Mouse (Mus musculus) G1E-ER4 (cell line): Measurements from ENCODE around the gene Tmem108. TPM values are rescaled to one million over a fixed set of nuclear protein-coding genes. Genes with fewer than 3 reads are reported as not detected.

Source experiments
- GATA1 ChIP-seq: IDR thresholded peaks from one replicate; pipeline ENCODE4 v1.8.0; 2012; ENCODE audit warnings: low read length, inconsistent platforms
- polyA plus RNA-seq: library from polyadenylated mRNA; stranded (reverse); fragments of >175 nt; gene quantifications from 2 replicates; pipeline ENCODE4 v1.2.3, GENCODE M21; 2012

The Tmem108 gene
- polyA plus RNA-seq, 1 experiment: not detected

- TF ChIP-seq GATA1: no peak
These were observed 134.2 kb downstream of the Tmem108 start for GRCm38 (mm10) chr9:103627404-103627900.

- no peak for TF ChIP-seq GATA1
These were observed 135.5 kb downstream of the Tmem108 start for GRCm38 (mm10) chr9:103626156-103626555.

GRCm38 (mm10) chr9:103624649-103625048 lies 137.0 kb downstream of the Tmem108 start:
- no peak for TF ChIP-seq GATA1

GRCm38 (mm10) chr9:103623560-103624316 lies 137.9 kb downstream of the Tmem108 start:
- TF ChIP-seq GATA1: no peak

- no peak for TF ChIP-seq GATA1
These were observed 138.6 kb downstream of the Tmem108 start for GRCm38 (mm10) chr9:103622988-103623387.

- no peak for TF ChIP-seq GATA1
These were observed 139.8 kb downstream of the Tmem108 start for GRCm38 (mm10) chr9:103621870-103622269.

GRCm38 (mm10) chr9:103620517-103621212 lies 141.0 kb downstream of the Tmem108 start:
- TF ChIP-seq GATA1: no peak

- TF ChIP-seq GATA1: no peak
These were observed 147.4 kb downstream of the Tmem108 start for GRCm38 (mm10) chr9:103614260-103614659.

GRCm38 (mm10) chr9:103608161-103609058 lies 153.2 kb downstream of the Tmem108 start:
- no peak for TF ChIP-seq GATA1

GRCm38 (mm10) chr9:103606056-103606455 lies 155.6 kb downstream of the Tmem108 start:
- no peak for TF ChIP-seq GATA1

- no peak for TF ChIP-seq GATA1
These were observed 157.8 kb downstream of the Tmem108 start for GRCm38 (mm10) chr9:103603792-103604191.

- no peak for TF ChIP-seq GATA1
These were observed 159.8 kb downstream of the Tmem108 start for GRCm38 (mm10) chr9:103601878-103602277.

GRCm38 (mm10) chr9:103600834-103601233 lies 160.8 kb downstream of the Tmem108 start:
- TF ChIP-seq GATA1: no peak

GRCm38 (mm10) chr9:103599908-103600307 lies 161.7 kb downstream of the Tmem108 start:
- no peak for TF ChIP-seq GATA1

- TF ChIP-seq GATA1: no peak
These were observed 163.8 kb downstream of the Tmem108 start for GRCm38 (mm10) chr9:103597861-103598260.
